Mouse (Mus musculus) left cerebral cortex, adult 2 months (tissue): ENCODE results near the gene Cxcr2. TPM values are rescaled to one million over a fixed set of nuclear protein-coding genes. Genes with fewer than 3 reads are reported as not detected.

Experiments used
- DNase-seq, 2 experiments: peaks; one replicate each; pipeline ENCODE4 v3.0.0; 2021 to 2022; ENCODE audit warnings: low spot score in 2 of 2, mixed read lengths in 1 of 2; ENCODE audit errors: extremely low spot score in 1 of 2
- H3K27ac ChIP-seq: fragments of 200-600 bp; 2 replicates; pipeline ENCODE4 v1.8.1; 2022
- H3K4me3 ChIP-seq: fragments of 200-600 bp; 2 replicates; pipeline ENCODE4 v1.8.1; 2022
- CTCF ChIP-seq: fragments of 200-600 bp; IDR thresholded peaks from 2 replicates; pipeline ENCODE4 v1.8.1; 2022; ENCODE audit warnings: antibody characterized with exemption, mild to moderate bottlenecking, moderate library complexity
- intact Hi-C: fragments of 180-260 bp; cut with DNase I; formaldehyde crosslinking; loops from one replicate; pipeline ENCODE4 v1.15.1; 2025
- total RNA-seq, 2 experiments: library from RNA; stranded (reverse); gene quantifications; 2 replicates each; pipeline ENCODE4 v1.2.3; 2021

Cxcr2 gene
- total RNA-seq, 2 experiments from 2014 or later, result not detected

- no peak for TF ChIP-seq CTCF
- Histone ChIP-seq H3K27ac (no peak overlapping the region), H3K4me3 (no peak overlapping the region)
- intact Hi-C loops, result no loop called here
- DNase-seq, result no peak
Observed at GRCm38 (mm10) chr1:74179624-74180408, 26.0 kb downstream of the Cxcr2 start.

DNA sequence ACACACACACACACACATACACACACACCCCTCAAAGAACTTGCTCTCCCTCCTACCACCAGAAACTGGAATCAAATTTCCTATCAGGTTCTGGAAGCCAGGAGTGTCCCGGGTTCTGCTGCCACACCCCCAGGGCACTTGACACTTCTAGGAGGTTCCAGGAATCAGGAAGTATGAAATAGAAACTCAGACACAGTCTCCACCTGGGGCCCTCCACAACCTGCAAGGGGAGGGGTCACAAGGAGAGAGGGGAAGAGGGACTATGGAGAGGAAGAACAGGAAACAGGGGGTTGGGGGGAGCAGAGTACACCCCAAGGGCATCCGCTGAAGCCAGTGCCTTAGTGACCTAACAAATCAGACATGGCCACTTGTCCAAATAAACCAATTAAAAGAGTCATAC, 27.7 kb downstream of the Cxcr2 start:
- no peak overlapping the region for H3K4me3 ChIP-seq

DNA sequence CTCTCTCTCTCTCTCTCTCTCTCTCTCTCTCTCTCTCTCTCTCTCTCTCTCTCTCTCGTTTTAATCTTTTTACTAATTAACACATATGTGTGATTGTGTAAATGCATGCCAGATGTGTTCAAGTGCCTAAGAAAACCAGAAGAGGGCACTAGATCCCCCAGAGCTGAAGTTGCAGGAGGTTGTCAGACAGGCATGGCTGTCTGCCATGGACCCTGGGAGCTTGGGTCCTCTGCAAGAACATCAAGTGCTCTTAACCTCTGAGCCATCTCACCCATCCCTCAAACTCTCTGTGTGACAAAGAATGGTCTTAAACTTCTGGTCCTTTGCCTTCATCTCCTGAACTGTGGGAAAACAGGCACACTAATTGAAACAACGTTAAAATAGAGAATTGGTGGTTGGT, 29.2 kb downstream of the Cxcr2 start:
- Histone ChIP-seq H3K27ac (no peak overlapping the region), H3K4me3 (no peak overlapping the region)
- no peak for TF ChIP-seq CTCF
- intact Hi-C loops, result no loop called here
- no peak for DNase-seq

More for the DNA sequence above, 27.7 kb downstream of the Cxcr2 start:
- no peak for TF ChIP-seq CTCF
- intact Hi-C loops, result no loop called here
- no peak overlapping the region for H3K27ac ChIP-seq
- DNase-seq, result no peak

- H3K4me3 ChIP-seq, result no peak overlapping the region
- TF ChIP-seq CTCF, result no peak
- no peak for DNase-seq
- intact Hi-C loops, result no loop called here
- no peak overlapping the region for H3K27ac ChIP-seq
Observed at GRCm38 (mm10) chr1:74190471-74190870, 36.7 kb downstream of the Cxcr2 start.

GRCm38 (mm10) chr1:74192711-74193110, 38.9 kb downstream of the Cxcr2 start:
- no peak overlapping the region for H3K27ac ChIP-seq
- no peak overlapping the region for H3K4me3 ChIP-seq
- DNase-seq, result no peak
- no peak for TF ChIP-seq CTCF
- intact Hi-C loops, result no loop called here

GRCm38 (mm10) chr1:74194445-74194844, 40.7 kb downstream of the Cxcr2 start, which contains the start of gene Cxcr1:
Cxcr1 (minus strand) TSS chr1:74194631.
- intact Hi-C loops, result no loop called here

DNA sequence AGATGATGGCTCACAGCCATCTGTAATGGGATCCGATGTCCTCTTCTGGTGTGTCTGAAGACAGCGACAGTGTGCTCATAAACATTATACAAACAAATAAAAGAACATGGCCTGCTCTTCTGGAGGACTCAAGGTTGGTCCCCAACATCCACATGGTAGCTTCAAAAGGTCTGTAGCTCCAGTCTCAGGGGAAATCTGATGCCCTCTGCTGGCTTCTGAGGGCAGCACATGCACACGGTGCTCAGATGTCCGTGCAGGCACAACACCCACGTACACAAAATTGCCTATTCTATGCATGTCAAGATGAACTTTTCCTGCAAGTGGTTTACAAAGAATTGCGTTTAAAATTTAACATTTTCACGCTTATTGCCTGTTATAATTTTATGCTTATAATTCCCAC, 42.2 kb downstream of the Cxcr2 start:
- H3K27ac ChIP-seq, result no peak overlapping the region
- no peak overlapping the region for H3K4me3 ChIP-seq
- no peak for DNase-seq
- intact Hi-C loops, result loop anchor here (1.0 kb wide), 1 partner anchor 295 kb away; no protein-coding TSS in a partner anchor
- peak; percentile 55 for TF ChIP-seq CTCF

More at GRCm38 (mm10) chr1:74194445-74194844, 40.7 kb downstream of the Cxcr2 start, which contains the start of gene Cxcr1:
- no peak within 1 kb of the TSS for H3K27ac ChIP-seq
- H3K4me3 ChIP-seq, result no peak within 1 kb of the TSS
- DNase-seq, result no peak
- no peak for TF ChIP-seq CTCF

DNA sequence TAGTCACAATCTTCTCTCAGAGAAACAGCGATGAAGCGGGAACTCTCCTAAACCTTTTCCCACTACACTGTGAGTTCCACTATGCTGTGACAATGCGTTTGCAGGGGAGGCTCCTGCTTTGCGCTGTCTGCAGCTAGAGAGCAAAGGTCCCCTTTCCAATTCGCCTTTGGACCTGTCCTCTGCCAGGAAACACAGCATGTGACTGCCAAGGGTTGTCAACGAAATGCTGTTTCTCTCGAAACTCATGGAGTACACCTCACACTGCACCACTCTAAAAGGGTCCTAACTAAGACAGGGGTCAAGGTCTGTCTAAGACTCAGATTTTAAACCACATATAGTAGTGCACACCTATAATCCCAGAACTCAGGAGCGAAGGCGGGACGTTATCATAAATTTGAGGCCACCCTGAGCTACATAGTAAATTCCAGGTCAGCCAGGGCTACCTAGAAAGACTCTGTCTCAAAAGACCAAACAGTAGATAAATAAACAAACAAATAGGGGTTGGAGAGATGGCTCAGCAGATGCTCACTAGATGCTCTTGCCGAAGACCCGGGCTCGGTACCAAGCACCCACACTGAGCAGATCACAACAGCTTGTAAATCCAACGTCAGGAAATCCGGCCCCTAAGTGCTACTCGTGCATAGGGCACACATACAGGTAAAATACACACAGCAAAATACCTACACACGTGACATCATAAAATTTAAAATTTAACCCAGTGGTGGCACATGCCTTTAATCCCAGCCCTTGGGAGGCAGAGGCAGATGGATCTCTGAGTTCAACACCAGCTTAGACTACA, 43.0 kb downstream of the Cxcr2 start:
- intact Hi-C loops, result loop anchor here (1.0 kb wide), 1 partner anchor 296 kb away; no protein-coding TSS in a partner anchor

DNA sequence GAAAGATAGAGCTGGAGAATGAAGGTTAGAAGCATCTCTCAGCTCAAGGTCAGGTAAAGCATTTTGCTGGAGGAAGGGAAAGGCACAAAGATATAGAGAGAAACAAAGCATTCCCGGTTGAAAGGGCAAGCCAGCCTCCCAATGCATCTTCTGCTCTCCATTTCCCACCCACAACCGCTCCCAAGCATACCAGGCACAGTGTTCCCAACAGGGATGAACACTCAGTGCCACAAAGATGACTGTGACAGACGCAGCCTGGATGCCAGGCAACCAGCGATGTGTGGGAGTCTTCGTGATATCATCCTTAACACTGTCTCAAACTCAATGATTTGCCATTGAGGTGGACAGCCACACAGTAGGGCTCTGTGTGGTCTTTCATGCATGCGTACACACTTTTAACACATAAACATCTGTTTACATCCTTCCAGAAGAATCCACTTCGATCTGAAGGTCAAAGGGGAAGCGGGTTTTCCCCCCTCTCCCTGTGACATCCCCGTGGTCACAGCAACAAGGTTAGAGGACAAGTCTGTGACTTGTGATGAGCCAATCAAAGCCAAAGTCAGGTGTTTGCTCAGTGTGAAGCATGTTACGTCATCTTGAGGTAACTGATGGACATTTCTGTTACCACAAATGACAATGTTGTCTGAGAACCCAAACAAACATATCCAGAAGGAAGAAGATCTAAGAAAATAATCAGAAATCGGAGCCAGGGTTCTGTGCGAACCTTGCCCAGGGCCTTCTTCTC, 44.1 kb downstream of the Cxcr2 start:
- intact Hi-C loops, result no loop called here
- no peak overlapping the region for H3K27ac ChIP-seq
- no peak for TF ChIP-seq CTCF
- DNase-seq, result peak; percentile 42 to 58
- no peak overlapping the region for H3K4me3 ChIP-seq

More for the DNA sequence above, 43.0 kb downstream of the Cxcr2 start:
- Histone ChIP-seq H3K4me3 (no peak overlapping the region), H3K27ac (no peak overlapping the region)
- DNase-seq, result no peak
- TF ChIP-seq CTCF, result no peak

DNA sequence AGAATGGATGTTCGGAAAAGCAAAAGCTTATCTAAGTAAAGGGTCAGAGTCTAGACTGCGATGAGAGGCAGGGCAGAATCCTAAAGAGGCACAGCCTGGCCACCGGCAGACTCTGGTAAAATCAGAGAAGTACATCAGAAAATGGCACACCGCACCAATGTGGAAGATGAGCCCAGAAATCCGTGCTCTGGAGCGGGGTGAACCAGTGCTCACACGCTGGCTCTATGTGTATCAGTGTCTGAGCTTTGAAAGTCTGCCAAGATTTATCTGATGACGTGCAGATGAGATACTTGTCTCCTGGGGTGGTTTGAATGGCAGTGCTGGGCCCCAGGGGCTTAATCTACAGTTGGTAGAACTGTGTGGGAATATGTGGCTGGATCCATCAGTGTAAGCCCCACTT, 45.3 kb downstream of the Cxcr2 start:
- no peak for TF ChIP-seq CTCF
- Histone ChIP-seq H3K4me3 (no peak overlapping the region), H3K27ac (no peak overlapping the region)
- intact Hi-C loops, result no loop called here
- DNase-seq, result no peak

GRCm38 (mm10) chr1:74201048-74201844, 47.5 kb downstream of the Cxcr2 start:
- H3K4me3 ChIP-seq, result no peak overlapping the region
- no peak for TF ChIP-seq CTCF
- intact Hi-C loops, result no loop called here
- no peak overlapping the region for H3K27ac ChIP-seq
- DNase-seq, result no peak
